Mouse (Mus musculus) heart, postnatal 0 days (tissue): ENCODE measurements around the gene Serpina6. TPM values are rescaled to one million over a fixed set of nuclear protein-coding genes. Genes with fewer than 3 reads are reported as not detected.

Experiments
- ATAC-seq: fragments of 200-750 bp; cut with Nextera tagmentation; 2 replicates; pipeline ENCODE4 v1.8.0; 2017; ENCODE audit warnings: low read depth, moderate number of reproducible peaks, moderate library complexity; ENCODE audit not compliant: insufficient read depth
- DNase-seq: peaks from one replicate; pipeline ENCODE4 v3.0.0-alpha.2; 2016; ENCODE audit warnings: low spot score
- H3K27ac ChIP-seq: fragments of 300-500 bp; sonication (generic); 2 replicates; pipeline ENCODE4 v1.5.1; 2014; ENCODE audit warnings: low read depth, mild to moderate bottlenecking
- H3K27me3 ChIP-seq: fragments of 300-500 bp; sonication (generic); 2 replicates; pipeline ENCODE4 v1.6.1; 2014; ENCODE audit warnings: low read length, mixed read lengths; ENCODE audit not compliant: control insufficient read depth, insufficient read depth
- H3K36me3 ChIP-seq: fragments of 300-500 bp; sonication (generic); replicated peaks from 2 replicates; pipeline ENCODE4 v1.6.1; 2014; ENCODE audit warnings: low read length, mixed read lengths; ENCODE audit not compliant: control insufficient read depth, insufficient read depth
- H3K4me1 ChIP-seq: fragments of 300-500 bp; sonication (generic); 2 replicates; pipeline ENCODE4 v1.6.1; 2014; ENCODE audit warnings: antibody characterized with exemption; ENCODE audit not compliant: control insufficient read depth, insufficient read depth
- H3K4me2 ChIP-seq: fragments of 300-500 bp; sonication (generic); 2 replicates; pipeline ENCODE4 v1.6.1; 2014; ENCODE audit warnings: low read depth, mild to moderate bottlenecking, low read length, moderate library complexity
- H3K4me3 ChIP-seq: fragments of 300-500 bp; sonication (generic); 2 replicates; pipeline ENCODE4 v1.5.1; 2014; ENCODE audit warnings: low read depth, low read length
- H3K9ac ChIP-seq: fragments of 300-500 bp; sonication (generic); replicated peaks from 2 replicates; pipeline ENCODE4 v1.6.1; 2014; ENCODE audit warnings: low read depth, low read length, mixed read lengths
- H3K9me3 ChIP-seq: fragments of 300-500 bp; sonication (generic); replicated peaks from 2 replicates; pipeline ENCODE4 v1.6.1; 2016; ENCODE audit warnings: low read length; ENCODE audit not compliant: control insufficient read depth
- CTCF ChIP-seq: IDR thresholded peaks from 2 replicates; pipeline ENCODE4 v1.5.1; 2016; ENCODE audit warnings: antibody characterized with exemption, control low read depth, low read depth
- EP300 ChIP-seq: IDR thresholded peaks from 2 replicates; pipeline ENCODE4 v1.6.1; 2016; ENCODE audit warnings: antibody characterized with exemption, low read depth
- WGBS: fragments of 180-500 bp; shearing (Covaris S2); extraction: QIAGEN DNeasy Blood & Tissue Kit; methylation state at CpG from one replicate; pipeline ENCODE4 v1.1.7; 2014; 5-methylcytosine and 5-hydroxymethylcytosine counted together
- polyA plus RNA-seq: library from polyadenylated mRNA; unstranded; fragments of >200 nt; fragmentation: Nextera tagmentation; extraction: Ambion mirVana; gene quantifications from 2 replicates; pipeline ENCODE4 v1.2.1, GENCODE M21; 2015
- total RNA-seq: library from RNA; depleted of rRNA; stranded (reverse); fragments of >200 nt; gene quantifications from 2 replicates; pipeline ENCODE4 v1.2.3, GENCODE M21; 2014; ENCODE audit warnings: low replicate concordance

Serpina6 gene
- total and polyA plus RNA-seq, 2 experiments from 2014 or later: not detected

- H3K9ac ChIP-seq: no peak overlapping the region
These were observed 13.7 kb downstream of the Serpina6 start for GRCm38 (mm10) chr12:103643336-103643735.

GRCm38 (mm10) chr12:103635846-103636245 is 21.2 kb downstream of the Serpina6 start:
- TF ChIP-seq EP300: no peak
- TF ChIP-seq CTCF: no peak
- no peak for DNase-seq
- no peaks in the 10 kb centered on the region for H3K9me3 ChIP-seq
- no peak for ATAC-seq
- no peak overlapping the region for H3K27ac ChIP-seq
- WGBS: 74% methylated on average over 2 of the region's 2 CpGs
- no peak overlapping the region for H3K4me2 ChIP-seq
- H3K9ac ChIP-seq: no peak overlapping the region
- H3K4me1 ChIP-seq: no peaks in the 10 kb centered on the region
- no peaks in the 10 kb centered on the region for H3K27me3 ChIP-seq
- no peak overlapping the region for H3K4me3 ChIP-seq
- no peaks in the 10 kb centered on the region for H3K36me3 ChIP-seq

More at GRCm38 (mm10) chr12:103643336-103643735, 13.7 kb downstream of the Serpina6 start:
- H3K36me3 ChIP-seq: no peaks in the 10 kb centered on the region
- DNase-seq (peak; percentile 19), ATAC-seq (no peak)
- no peak overlapping the region for H3K27ac ChIP-seq
- no peaks in the 10 kb centered on the region for H3K9me3 ChIP-seq
- 0% methylated on average over 2 of the region's 2 CpGs for WGBS
- H3K4me2 ChIP-seq: no peak overlapping the region
- H3K4me3 ChIP-seq: no peak overlapping the region
- H3K4me1 ChIP-seq: no peaks in the 10 kb centered on the region
- TF ChIP-seq CTCF (peak; percentile 89), EP300 (no peak)
- no peaks in the 10 kb centered on the region for H3K27me3 ChIP-seq

GRCm38 (mm10) chr12:103634430-103634829 is 22.6 kb downstream of the Serpina6 start:
- DNase-seq (no peak), ATAC-seq (no peak)
- H3K9me3 ChIP-seq: no peaks in the 10 kb centered on the region
- H3K27ac ChIP-seq: no peak overlapping the region
- H3K9ac ChIP-seq: no peak overlapping the region
- no peak overlapping the region for H3K4me3 ChIP-seq
- no peak overlapping the region for H3K4me2 ChIP-seq
- H3K36me3 ChIP-seq: no peaks in the 10 kb centered on the region
- WGBS: 69% methylated on average over 2 of the region's 2 CpGs
- no peak for TF ChIP-seq EP300
- TF ChIP-seq CTCF: no peak
- no peaks in the 10 kb centered on the region for H3K4me1 ChIP-seq
- H3K27me3 ChIP-seq: no peaks in the 10 kb centered on the region

GRCm38 (mm10) chr12:103631203-103631612 is 25.8 kb downstream of the Serpina6 start, which contains the start of gene Serpina10:
TSS of gene Serpina10 (minus strand) at chr12:103631444.
- no peak within 1 kb of the TSS for H3K9ac ChIP-seq
- DNase-seq (no peak), ATAC-seq (no peak)
- H3K4me1 ChIP-seq: no peaks in the 10 kb centered on the region
- no peaks in the 10 kb centered on the region for H3K36me3 ChIP-seq
- no peak within 1 kb of the TSS for H3K4me3 ChIP-seq
- no peak for TF ChIP-seq CTCF
- no peak for TF ChIP-seq EP300
- H3K27me3 ChIP-seq: no peaks in the 10 kb centered on the region
- H3K4me2 ChIP-seq: no peak within 1 kb of the TSS
- no peak within 1 kb of the TSS for H3K27ac ChIP-seq
- WGBS: 59% methylated on average over 3 of the region's 3 CpGs
- H3K9me3 ChIP-seq: no peaks in the 10 kb centered on the region

GRCm38 (mm10) chr12:103616860-103617261 is 40.2 kb downstream of the Serpina6 start:
- no peak for ATAC-seq

GRCm38 (mm10) chr12:103615734-103616133 is 41.3 kb downstream of the Serpina6 start:
- no peak for ATAC-seq
- Histone ChIP-seq H3K9ac (no peak overlapping the region), H3K36me3 (no peaks in the 10 kb centered on the region), H3K27me3 (no peaks in the 10 kb centered on the region), H3K4me3 (no peak overlapping the region), H3K4me2 (no peak overlapping the region), H3K9me3 (no peaks in the 10 kb centered on the region), H3K27ac (no peak overlapping the region), H3K4me1 (no peaks in the 10 kb centered on the region)
- DNase-seq: no peak
- 76% methylated on average over 4 of the region's 4 CpGs for WGBS
- no peak for TF ChIP-seq CTCF
- no peak for TF ChIP-seq EP300

More at GRCm38 (mm10) chr12:103616860-103617261, 40.2 kb downstream of the Serpina6 start:
- Histone ChIP-seq H3K9me3 (no peaks in the 10 kb centered on the region), H3K4me1 (no peaks in the 10 kb centered on the region), H3K27me3 (no peaks in the 10 kb centered on the region), H3K4me3 (no peak overlapping the region), H3K4me2 (no peak overlapping the region), H3K36me3 (no peaks in the 10 kb centered on the region), H3K27ac (no peak overlapping the region), H3K9ac (no peak overlapping the region)
- no peak for TF ChIP-seq EP300
- TF ChIP-seq CTCF: no peak
- WGBS: 41% methylated on average over 10 of the region's 10 CpGs
- no peak for DNase-seq
